Mouse (Mus musculus): ENCODE data around the gene Gpc4.

The Gpc4 gene

DNA sequence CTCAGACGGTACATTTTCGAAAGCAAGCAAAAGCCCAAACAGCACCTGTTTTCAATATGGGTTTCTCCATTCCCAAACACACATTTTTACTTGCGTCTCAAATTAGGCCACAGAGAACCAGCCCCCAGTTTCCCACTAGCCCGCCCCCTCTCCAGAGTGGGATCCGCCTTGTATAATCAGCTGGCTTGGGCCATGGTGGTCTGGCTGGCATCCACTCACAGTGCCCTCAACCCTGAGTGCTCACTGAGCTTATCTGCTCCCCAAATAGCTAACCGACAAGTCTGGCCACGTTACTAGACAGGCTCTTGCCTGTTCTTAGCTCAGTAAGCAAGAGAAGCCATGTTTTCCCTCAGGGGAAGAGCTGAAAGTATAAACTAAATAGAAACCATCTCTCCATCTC, 134.9 kb downstream of the Gpc4 start:
- no peak for DNase-seq (ENCODE audit: low read depth)

GRCm38 (mm10) chrX:52017660-52018059, 147.4 kb downstream of the Gpc4 start:
- no peak for DNase-seq (ENCODE audit: low read depth)
